Mouse (Mus musculus) thymus, adult 2 months (tissue): ENCODE data around the gene E130116L18Rik.

Experiments used
- CTCF ChIP-seq: fragments of 200-500 bp; IDR thresholded peaks from 2 replicates; pipeline ENCODE4 v1.5.1; 2012; ENCODE audit warnings: mild to moderate bottlenecking, control low read depth, low read length, moderate library complexity, borderline replicate concordance; ENCODE audit not compliant: control insufficient read depth, poor library complexity, insufficient read depth; ENCODE audit errors: extremely low read depth
- POLR2A ChIP-seq: fragments of 200-500 bp; IDR thresholded peaks from 2 replicates; pipeline ENCODE4 v1.6.1; 2012; ENCODE audit warnings: mild to moderate bottlenecking, low read length, control low read depth, moderate library complexity; ENCODE audit not compliant: control insufficient read depth, poor library complexity, insufficient read depth; ENCODE audit errors: extremely low read depth

- no peak for TF ChIP-seq CTCF
- TF ChIP-seq POLR2A, result no peak
These were observed 23.5 kb upstream of the E130116L18Rik start for GRCm38 (mm10) chr5:25246473-25246865.
